Mouse (Mus musculus) heart, adult 2 months (tissue): ENCODE results near the gene Ttll1. TPM values are rescaled to one million over a fixed set of nuclear protein-coding genes. Genes with fewer than 3 reads are reported as not detected.

Experiments used
- DNase-seq, 2 experiments: peaks; one replicate each; pipeline ENCODE4 v3.0.0; 2021
- H3K27ac ChIP-seq: fragments of 200-600 bp; 2 replicates; pipeline ENCODE4 v1.8.1; 2022
- H3K27me3 ChIP-seq: fragments of 200-500 bp; 2 replicates; pipeline ENCODE4 v1.6.1; 2012; ENCODE audit warnings: mild to moderate bottlenecking, low read length, inconsistent platforms, mixed read lengths; ENCODE audit not compliant: control insufficient read depth, insufficient read depth
- H3K36me3 ChIP-seq: fragments of 200-500 bp; 2 replicates; pipeline ENCODE4 v1.6.1; 2012; ENCODE audit warnings: low read length, inconsistent platforms; ENCODE audit not compliant: control insufficient read depth, insufficient read depth
- H3K4me1 ChIP-seq: fragments of 200-500 bp; 2 replicates; pipeline ENCODE4 v1.6.1; 2011; ENCODE audit warnings: low read length; ENCODE audit not compliant: control insufficient read depth, insufficient read depth
- H3K4me3 ChIP-seq: fragments of 200-600 bp; 2 replicates; pipeline ENCODE4 v1.8.1; 2022
- H3K79me2 ChIP-seq: fragments of 200-500 bp; replicated peaks from 2 replicates; pipeline ENCODE4 v1.6.1; 2012; ENCODE audit warnings: mild to moderate bottlenecking, inconsistent platforms, low read length, moderate library complexity, mixed read lengths; ENCODE audit not compliant: control insufficient read depth, insufficient read depth
- H3K9ac ChIP-seq: fragments of 200-500 bp; 2 replicates; pipeline ENCODE4 v1.6.1; 2012; ENCODE audit warnings: low read depth, mild to moderate bottlenecking, control low read depth, inconsistent platforms, low read length, mixed read lengths
- CTCF ChIP-seq: fragments of 200-600 bp; IDR thresholded peaks from 2 replicates; pipeline ENCODE4 v1.8.1; 2022; ENCODE audit warnings: antibody characterized with exemption, mild to moderate bottlenecking, moderate library complexity
- EP300 ChIP-seq: fragments of 200-500 bp; IDR thresholded peaks from 2 replicates; pipeline ENCODE4 v1.6.1; 2011; ENCODE audit warnings: low read depth, low read length, control low read depth; ENCODE audit not compliant: insufficient read depth
- POLR2A ChIP-seq: fragments of 200-500 bp; IDR thresholded peaks from 2 replicates; pipeline ENCODE4 v1.6.1; 2011; ENCODE audit warnings: mild to moderate bottlenecking, low read depth, low read length, control low read depth; ENCODE audit not compliant: insufficient read depth
- WGBS: fragments of 180-500 bp; shearing (Covaris S2); methylation state at CpG from one replicate; pipeline ENCODE4 v1.1.7; 2018; 5-methylcytosine and 5-hydroxymethylcytosine counted together
- intact Hi-C: fragments of 180-260 bp; cut with DNase I; formaldehyde crosslinking; loops from one replicate; pipeline ENCODE4 v1.15.1; 2025
- polyA plus RNA-seq: library from polyadenylated mRNA; depleted of rRNA; stranded (reverse); fragments of >200 nt; gene quantifications from 2 replicates; pipeline ENCODE4 v1.2.3, GENCODE M21; 2012
- total RNA-seq, 2 experiments: library from RNA; stranded (reverse); gene quantifications; 2 replicates each; pipeline ENCODE4 v1.2.3; 2021

Ttll1 gene
- total and polyA plus RNA-seq, 3 experiments = 37.6 to 62.9 (median 52.1) TPM

GRCm38 (mm10) chr15:83541647-83542287 lies 31.1 kb upstream of the Ttll1 start:
- DNase-seq = peak in 1 of 2 experiments; percentile 20
- no peaks in the 10 kb centered on the region; the same call in 1 of the 2 replicates for H3K36me3 ChIP-seq
- intact Hi-C loops = no loop called here
- no peak for TF ChIP-seq CTCF
- TF ChIP-seq POLR2A = no peak
- TF ChIP-seq EP300 = no peak
- no peaks in the 10 kb centered on the region for H3K79me2 ChIP-seq
- no peak overlapping the region for H3K4me3 ChIP-seq
- H3K27me3 ChIP-seq = no peaks in the 10 kb centered on the region
- H3K9ac ChIP-seq = no peak overlapping the region
- WGBS = 71% methylated on average over 9 of the region's 9 CpGs
- H3K27ac ChIP-seq = no peak overlapping the region
- peaks cover 10% of the 10 kb centered on the region for H3K4me1 ChIP-seq

- WGBS = 10% methylated on average over 4 of the region's 4 CpGs
- Histone ChIP-seq H3K27ac (peak overlapping the region; percentile 85), H3K27me3 (no peaks in the 10 kb centered on the region), H3K4me3 (peak overlapping the region; percentile 32; the same call in 1 of the 2 replicates), H3K36me3 (no peaks in the 10 kb centered on the region; the same call in 1 of the 2 replicates), H3K4me1 (peaks cover 18% of the 10 kb centered on the region), H3K79me2 (no peaks in the 10 kb centered on the region), H3K9ac (no peak overlapping the region)
- TF ChIP-seq POLR2A = no peak
- no peak for TF ChIP-seq CTCF
- no peak for TF ChIP-seq EP300
- peak; percentile 75 to 81 for DNase-seq
- intact Hi-C loops = no loop called here
Observed at GRCm38 (mm10) chr15:83539905-83540304, 29.2 kb upstream of the Ttll1 start.

DNA sequence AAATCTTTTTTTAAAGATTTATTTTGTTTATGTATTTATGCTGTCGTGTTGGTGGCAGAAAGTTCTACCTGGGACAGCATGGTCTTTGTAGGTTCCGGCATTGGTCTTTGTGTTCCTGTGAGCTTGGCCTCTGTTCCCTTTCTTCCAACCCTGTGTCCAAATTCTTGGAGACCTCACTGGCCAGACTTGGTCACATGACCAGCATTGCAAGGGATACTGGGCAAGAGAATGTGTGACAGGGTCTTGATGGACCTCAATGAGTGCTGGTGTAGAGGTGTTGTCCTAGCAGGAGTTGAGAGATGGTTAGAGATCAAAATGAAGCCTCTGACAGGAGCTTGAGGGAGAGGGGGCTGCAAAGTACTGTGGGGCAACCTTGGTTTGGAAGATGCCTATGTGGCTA lies 28.2 kb upstream of the Ttll1 start:
- H3K4me3 ChIP-seq = no peak overlapping the region
- H3K4me1 ChIP-seq = peaks cover 21% of the 10 kb centered on the region
- 97% methylated on average over 2 of the region's 2 CpGs for WGBS
- peak in 1 of 2 experiments; percentile 14 for DNase-seq
- H3K27ac ChIP-seq = no peak overlapping the region; the same call in 1 of the 2 replicates
- TF ChIP-seq CTCF (no peak), POLR2A (no peak), EP300 (no peak)
- no peak overlapping the region for H3K9ac ChIP-seq
- H3K27me3 ChIP-seq = no peaks in the 10 kb centered on the region
- intact Hi-C loops = no loop called here
- no peaks in the 10 kb centered on the region; the same call in 1 of the 2 replicates for H3K36me3 ChIP-seq
- no peaks in the 10 kb centered on the region for H3K79me2 ChIP-seq

DNA sequence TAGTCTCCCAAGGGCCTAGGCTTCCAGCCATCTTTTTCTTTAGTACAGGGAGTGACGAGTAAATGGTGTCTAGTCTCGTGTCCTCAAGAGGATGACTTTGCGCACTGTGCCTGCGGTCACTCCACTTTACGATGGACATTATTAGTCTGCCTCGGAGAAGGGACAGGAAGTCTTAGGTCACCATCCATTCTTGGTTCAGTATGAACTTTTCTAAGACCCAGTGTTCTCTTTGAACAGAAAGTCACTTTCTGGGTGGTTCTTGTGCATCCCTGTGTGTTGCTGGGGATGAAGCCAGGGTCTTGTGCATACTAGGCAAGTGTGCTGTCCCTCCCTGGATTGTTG lies 25.2 kb upstream of the Ttll1 start:
- 24% methylated on average over 6 of the region's 6 CpGs for WGBS
- intact Hi-C loops = no loop called here
- H3K27ac ChIP-seq = peak overlapping the region; percentile 74
- H3K4me1 ChIP-seq = peaks cover 22% of the 10 kb centered on the region
- no peaks in the 10 kb centered on the region; the same call in 1 of the 2 replicates for H3K36me3 ChIP-seq
- 0 out of 2 replicates have a peak overlapping the region, but pooled peaks have one; percentile 0 for H3K9ac ChIP-seq
- no peaks in the 10 kb centered on the region for H3K27me3 ChIP-seq
- no peaks in the 10 kb centered on the region for H3K79me2 ChIP-seq
- TF ChIP-seq EP300 = no peak
- TF ChIP-seq POLR2A = no peak
- DNase-seq = peak in 1 of 2 experiments; percentile 16
- no peak overlapping the region; the same call in 1 of the 2 replicates for H3K4me3 ChIP-seq

- TF ChIP-seq CTCF = no peak
- TF ChIP-seq POLR2A = peak; percentile 51; the same call in 1 of the 2 replicates
- TF ChIP-seq EP300 = 0 out of 2 replicates have a peak, but pooled peaks have one; percentile 12
- WGBS = 26% methylated on average over 17 of the region's 17 CpGs
- Histone ChIP-seq H3K27ac (peak overlapping the region; percentile 74), H3K36me3 (no peaks in the 10 kb centered on the region; the same call in 1 of the 2 replicates), H3K27me3 (no peaks in the 10 kb centered on the region), H3K4me1 (peaks cover 23% of the 10 kb centered on the region), H3K79me2 (no peaks in the 10 kb centered on the region), H3K4me3 (no peak overlapping the region; the same call in 1 of the 2 replicates), H3K9ac (peak overlapping the region; percentile 15)
- intact Hi-C loops = loop anchor here (5.0 kb wide), 1 partner anchor 62 kb away; the partner anchor contains the start of gene Ttll12
- peak; percentile 45 to 57 for DNase-seq
Observed at GRCm38 (mm10) chr15:83534960-83535889, 24.5 kb upstream of the Ttll1 start.

GRCm38 (mm10) chr15:83532606-83533005 lies 21.9 kb upstream of the Ttll1 start:
- Histone ChIP-seq H3K27ac (no peak overlapping the region), H3K9ac (no peak overlapping the region), H3K36me3 (peaks cover 4% of the 10 kb centered on the region; the same call in 1 of the 2 replicates), H3K79me2 (no peaks in the 10 kb centered on the region), H3K27me3 (no peaks in the 10 kb centered on the region), H3K4me3 (no peak overlapping the region), H3K4me1 (peaks cover 24% of the 10 kb centered on the region)
- intact Hi-C loops = loop anchor here (5.0 kb wide), 1 partner anchor 65 kb away; the partner anchor contains the start of gene Ttll12
- DNase-seq = no peak
- TF ChIP-seq POLR2A = no peak
- no peak for TF ChIP-seq EP300
- 77% methylated on average over 7 of the region's 7 CpGs for WGBS
